Mouse (Mus musculus) MEL (cell line): ENCODE results near the gene Trafd1. TPM values are rescaled to one million over a fixed set of nuclear protein-coding genes. Genes with fewer than 3 reads are reported as not detected.

Experiments used
- DNase-seq: peaks from one replicate; pipeline ENCODE4 v3.0.0; 2011; ENCODE audit warnings: low read depth, low spot score
- H3K27ac ChIP-seq: 2 replicates; pipeline ENCODE4 v1.5.1; 2012; ENCODE audit warnings: low read depth, mild to moderate bottlenecking, control low read depth, low read length, moderate library complexity; ENCODE audit not compliant: control insufficient read depth
- H3K27me3 ChIP-seq, 2 experiments: fragments of 150-350 bp in 1 of 2; sonication (generic) in 1 of 2; 2 replicates each; pipeline ENCODE4 v1.6.1; 2012; ENCODE audit warnings: low read length in 2 of 2, mild to moderate bottlenecking in 2 of 2, improper control_type of control experiment in 1 of 2, moderate library complexity in 1 of 2; ENCODE audit not compliant: insufficient read depth in 2 of 2, control insufficient read depth in 1 of 2
- H3K36me3 ChIP-seq, 2 experiments: 2 replicates each; pipeline ENCODE4 v1.6.1; 2012 to 2014; ENCODE audit warnings: low read length in 2 of 2, improper control_type of control experiment in 1 of 2, inconsistent platforms in 1 of 2, mild to moderate bottlenecking in 1 of 2; ENCODE audit not compliant: insufficient read depth in 2 of 2, control insufficient read depth in 1 of 2
- H3K4me1 ChIP-seq, 2 experiments: fragments of 150-350 bp in 1 of 2; sonication (generic) in 1 of 2; 2 replicates each; pipeline ENCODE4 v1.6.1; 2012; ENCODE audit warnings: low read length in 2 of 2, improper control_type of control experiment in 1 of 2, mild to moderate bottlenecking in 1 of 2; ENCODE audit not compliant: insufficient read depth in 2 of 2, control insufficient read depth in 1 of 2
- H3K4me3 ChIP-seq, 2 experiments: fragments of 150-350 bp in 1 of 2; sonication (generic) in 1 of 2; 2 replicates each; pipeline ENCODE4 v1.5.1; 2012; ENCODE audit warnings: low read depth in 2 of 2, low read length in 2 of 2, mild to moderate bottlenecking in 2 of 2, moderate library complexity in 2 of 2, control low read depth in 1 of 2, improper control_type of control experiment in 1 of 2; ENCODE audit not compliant: control insufficient read depth in 1 of 2, insufficient read depth in 1 of 2
- H3K79me2 ChIP-seq: 2 replicates; pipeline ENCODE4 v1.6.1; 2012; ENCODE audit warnings: mild to moderate bottlenecking, low read length, moderate library complexity; ENCODE audit not compliant: control insufficient read depth, poor library complexity, insufficient read depth
- H3K9ac ChIP-seq: 2 replicates; pipeline ENCODE4 v1.6.1; 2012; ENCODE audit warnings: low read depth, mild to moderate bottlenecking, control low read depth, low read length, moderate library complexity; ENCODE audit not compliant: control insufficient read depth, poor library complexity, severe bottlenecking
- H3K9me3 ChIP-seq: fragments of 150-350 bp; sonication (generic); replicated peaks from 2 replicates; pipeline ENCODE4 v1.6.1; 2012; ENCODE audit warnings: mild to moderate bottlenecking, low read length, improper control_type of control experiment, moderate library complexity; ENCODE audit not compliant: insufficient read depth
- BHLHE40 ChIP-seq: IDR thresholded peaks from 2 replicates; pipeline ENCODE4 v1.6.1; 2012; ENCODE audit warnings: low read depth, mild to moderate bottlenecking, inconsistent platforms, low read length, improper control_type of control experiment, borderline replicate concordance
- CHD1 ChIP-seq: IDR thresholded peaks from 2 replicates; pipeline ENCODE4 v1.6.1; 2012; ENCODE audit warnings: low read depth, mild to moderate bottlenecking, inconsistent platforms, low read length, improper control_type of control experiment
- CTCF ChIP-seq, 3 experiments: IDR thresholded peaks in 2 of 3; conservative IDR thresholded peaks in 1 of 3; 2 replicates each; pipeline ENCODE4 v1.5.1; 2011 to 2012; ENCODE audit warnings: low read length in 3 of 3, low read depth in 2 of 3, mild to moderate bottlenecking in 2 of 3, improper control_type of control experiment in 1 of 3, inconsistent platforms in 1 of 3, mixed read lengths in 1 of 3, moderate library complexity in 1 of 3; ENCODE audit not compliant: control insufficient read depth in 1 of 3, insufficient read depth in 1 of 3, poor library complexity in 1 of 3, severe bottlenecking in 1 of 3
- E2F4 ChIP-seq: IDR thresholded peaks from 2 replicates; pipeline ENCODE4 v1.6.1; 2011; ENCODE audit warnings: low read depth, low read length, improper control_type of control experiment, borderline replicate concordance
- ETS1 ChIP-seq: IDR thresholded peaks from 2 replicates; pipeline ENCODE4 v1.6.1; 2012; ENCODE audit warnings: low read depth, mild to moderate bottlenecking, inconsistent platforms, low read length, improper control_type of control experiment, moderate library complexity
- HCFC1 ChIP-seq: IDR thresholded peaks from 2 replicates; pipeline ENCODE4 v1.6.1; 2012; ENCODE audit warnings: low read depth, mild to moderate bottlenecking, inconsistent platforms, low read length, improper control_type of control experiment, moderate library complexity
- KAT2A ChIP-seq: conservative IDR thresholded peaks from 2 replicates; pipeline ENCODE4 v1.6.1; 2012; ENCODE audit warnings: low read depth, low read length, improper control_type of control experiment, inconsistent platforms
- MAX ChIP-seq: IDR thresholded peaks from 2 replicates; pipeline ENCODE4 v1.6.1; 2011; ENCODE audit warnings: low read length, improper control_type of control experiment
- MAZ ChIP-seq: IDR thresholded peaks from 2 replicates; pipeline ENCODE4 v1.6.1; 2012; ENCODE audit warnings: low read depth, mild to moderate bottlenecking, inconsistent platforms, low read length, improper control_type of control experiment
- MYB ChIP-seq: IDR thresholded peaks from 2 replicates; pipeline ENCODE4 v1.6.1; 2011; ENCODE audit warnings: mild to moderate bottlenecking, low read depth, low read length, improper control_type of control experiment
- NRF1 ChIP-seq: IDR thresholded peaks from 2 replicates; pipeline ENCODE4 v1.6.1; 2014; ENCODE audit warnings: low read depth, mild to moderate bottlenecking, inconsistent platforms, low read length, improper control_type of control experiment, moderate library complexity; ENCODE audit not compliant: poor library complexity, insufficient read depth, severe bottlenecking
- POLR2AphosphoS2 ChIP-seq: IDR thresholded peaks from 2 replicates; pipeline ENCODE4 v1.6.1; 2011; ENCODE audit warnings: low read length, improper control_type of control experiment
- RAD21 ChIP-seq: IDR thresholded peaks from 2 replicates; pipeline ENCODE4 v1.6.1; 2011; ENCODE audit warnings: mild to moderate bottlenecking, low read depth, low read length, improper control_type of control experiment
- RCOR1 ChIP-seq: IDR thresholded peaks from 2 replicates; pipeline ENCODE4 v1.6.1; 2012; ENCODE audit warnings: low read depth, mild to moderate bottlenecking, inconsistent platforms, low read length, improper control_type of control experiment
- SIN3A ChIP-seq: IDR thresholded peaks from 2 replicates; pipeline ENCODE4 v1.6.1; 2012; ENCODE audit warnings: low read length, improper control_type of control experiment, inconsistent platforms
- TAL1 ChIP-seq: IDR thresholded peaks from 2 replicates; pipeline ENCODE4 v1.6.1; 2012; ENCODE audit warnings: mild to moderate bottlenecking, inconsistent platforms, low read length, moderate library complexity, mixed read lengths
- TCF12 ChIP-seq: IDR thresholded peaks from 2 replicates; pipeline ENCODE4 v1.6.1; 2014; ENCODE audit warnings: low read depth, mild to moderate bottlenecking, inconsistent platforms, low read length, improper control_type of control experiment, moderate library complexity
- ZC3H11A ChIP-seq: IDR thresholded peaks from 2 replicates; pipeline ENCODE4 v1.6.1; 2012; ENCODE audit warnings: low read depth, mild to moderate bottlenecking, inconsistent platforms, low read length, improper control_type of control experiment
- ZKSCAN1 ChIP-seq: IDR thresholded peaks from 2 replicates; pipeline ENCODE4 v1.6.1; 2012; ENCODE audit warnings: low read depth, mild to moderate bottlenecking, inconsistent platforms, low read length, improper control_type of control experiment, moderate library complexity
- ZMIZ1 ChIP-seq: IDR thresholded peaks from 2 replicates; pipeline ENCODE4 v1.6.1; 2012; ENCODE audit warnings: low read depth, mild to moderate bottlenecking, inconsistent platforms, low read length, improper control_type of control experiment, moderate library complexity
- polyA plus RNA-seq, 2 experiments: library from polyadenylated mRNA; stranded (reverse) in 1 of 2; unstranded in 1 of 2; fragments of >175 nt in 1 of 2; fragments of >200 nt in 1 of 2; gene quantifications; 2 replicates each; pipeline versions ENCODE4 v1.2.1 to v1.2.4; 2012; ENCODE audit warnings: low replicate concordance in 2 of 2, low read depth in 1 of 2; ENCODE audit not compliant: insufficient read length in 2 of 2, insufficient read depth in 1 of 2, missing spikeins in 1 of 2
- total RNA-seq: library from RNA; depleted of rRNA; stranded (reverse); fragments of 300-350 nt; gene quantifications from 2 replicates; pipeline ENCODE4 v1.2.3, GENCODE M21; 2012

Trafd1 gene
- total and polyA plus RNA-seq, 3 experiments: 12.9 to 21.4 TPM; not detected in 1

DNA sequence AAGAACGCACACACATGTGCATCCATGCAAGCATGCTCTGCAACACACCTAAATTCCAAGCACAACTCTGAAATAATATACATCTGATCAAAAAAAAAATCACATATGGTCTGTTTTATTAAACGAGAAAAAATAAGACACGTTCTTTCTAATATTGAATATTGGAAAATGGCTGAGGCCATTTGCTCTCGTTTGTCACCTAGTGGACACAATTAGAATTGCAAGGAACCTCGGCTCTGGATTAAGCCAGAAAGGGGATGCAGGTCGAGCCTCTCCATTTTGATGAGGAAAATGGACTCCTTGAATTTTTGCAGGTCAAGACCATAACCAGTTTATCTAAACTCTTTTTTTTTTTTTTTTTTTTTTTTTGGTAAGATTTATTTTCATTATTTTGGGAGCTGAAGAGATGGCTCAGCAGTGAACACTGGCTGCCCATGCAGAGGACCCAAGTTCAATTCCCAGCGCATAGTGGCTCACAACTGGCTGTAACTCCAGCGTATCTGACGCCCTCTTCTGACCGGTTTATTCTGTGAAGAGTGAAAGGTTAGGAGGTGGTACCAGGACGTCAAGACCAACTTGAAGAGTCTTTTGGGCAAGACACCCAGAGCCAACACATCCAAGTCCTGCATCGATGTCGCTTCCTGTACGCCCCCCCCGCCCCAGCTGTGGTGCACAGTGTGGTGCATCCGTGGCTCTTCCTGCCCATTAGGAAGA lies 7.4 kb upstream of the Trafd1 start (continued):
- TF ChIP-seq RCOR1: no peak
- TF ChIP-seq MYB: no peak
- no peak for TF ChIP-seq SIN3A
- TF ChIP-seq KAT2A: no peak
- no peak for TF ChIP-seq CHD1
- TF ChIP-seq BHLHE40: 0 out of 2 replicates have a peak, but pooled peaks have one; percentile 20
- TF ChIP-seq NRF1: no peak
- no peak for TF ChIP-seq MAZ
- TF ChIP-seq POLR2AphosphoS2: no peak
- TF ChIP-seq MAX: no peak; the same call in 1 of the 2 replicates
- TF ChIP-seq ETS1: no peak
- 0 out of 2 replicates have a peak, but pooled peaks have one; percentile 25 for TF ChIP-seq ZC3H11A
- no peak for TF ChIP-seq TCF12
- peak; percentile 41 for TF ChIP-seq RAD21

DNA sequence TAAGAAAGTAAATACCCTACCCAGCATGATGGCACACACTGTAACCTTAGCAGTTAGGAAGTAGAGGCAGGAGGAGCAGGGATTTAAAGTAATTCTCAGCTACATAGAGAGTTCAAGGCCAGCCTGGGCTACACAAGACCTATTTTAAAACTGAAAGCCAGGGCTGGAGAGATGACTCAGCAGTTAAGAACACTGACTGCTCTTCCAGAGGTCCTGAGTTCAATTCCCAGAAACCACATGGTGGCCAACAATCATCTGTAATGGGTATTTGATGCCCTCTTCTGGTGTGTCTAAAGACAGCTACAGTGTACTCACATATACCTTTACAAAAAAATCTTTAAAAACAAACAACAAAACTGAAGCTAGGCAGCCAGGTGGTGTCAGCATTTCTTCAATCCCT lies 4.3 kb upstream of the Trafd1 start:
- Histone ChIP-seq H3K36me3 (peaks cover 0 to 12% of the 10 kb centered on the region in 2 experiments; a peak in 2 of 4 replicates), H3K4me3 (no peak overlapping the region), H3K9me3 (no peaks in the 10 kb centered on the region), H3K4me1 (peaks cover 2 to 19% of the 10 kb centered on the region in 2 experiments; a peak in 3 of 4 replicates), H3K27ac (no peak overlapping the region), H3K79me2 (peaks cover 3% of the 10 kb centered on the region; the same call in 1 of the 2 replicates), H3K27me3 (no peaks in the 10 kb centered on the region), H3K9ac (no peak overlapping the region)
- no peak for TF ChIP-seq HCFC1
- no peak for TF ChIP-seq ZMIZ1
- TF ChIP-seq E2F4: no peak
- no peak for TF ChIP-seq TAL1
- TF ChIP-seq ZC3H11A: 0 out of 2 replicates have a peak, but pooled peaks have one; percentile 11
- no peak for TF ChIP-seq CTCF (IDR thresholded peaks at IDR 0.05 in 2 of 3, conservative IDR thresholded peaks at IDR 0.05 in 1 of 3; ENCODE audit: control insufficient read depth in 1 of 3, insufficient read depth in 1 of 3, low read depth in 2 of 3, low read length in 3 of 3, poor library complexity in 1 of 3, severe bottlenecking in 1 of 3)
- TF ChIP-seq ZKSCAN1: no peak
- DNase-seq: no peak
